Mouse (Mus musculus): Measurements from ENCODE around the gene Ostf1. TPM values are rescaled to one million over a fixed set of nuclear protein-coding genes. Genes with fewer than 3 reads are reported as not detected.

The Ostf1 gene
- total RNA-seq, 4 experiments from 2014 or later: 100 to 119 (median 114) TPM

DNA sequence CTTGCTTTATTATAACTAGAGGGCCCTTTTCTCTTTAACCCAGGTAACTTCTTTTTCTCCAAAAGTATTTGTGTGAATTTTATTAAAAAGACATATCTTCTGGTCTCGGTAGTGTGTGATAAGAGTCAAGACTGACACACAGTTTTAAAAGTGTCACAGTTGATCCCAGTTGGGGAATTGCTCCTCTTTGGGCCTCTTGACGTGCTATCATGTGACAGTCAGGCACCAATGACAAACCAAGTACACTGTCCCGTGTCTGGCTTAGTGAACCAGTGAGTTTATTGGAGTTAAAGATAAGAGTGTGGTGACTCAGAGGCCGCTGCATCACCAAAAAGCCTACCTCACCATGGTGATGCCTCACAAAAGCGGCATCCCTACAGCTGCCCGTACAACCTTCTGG lies 12.5 kb upstream of the Ostf1 start:
- DNase-seq: no peak

DNA sequence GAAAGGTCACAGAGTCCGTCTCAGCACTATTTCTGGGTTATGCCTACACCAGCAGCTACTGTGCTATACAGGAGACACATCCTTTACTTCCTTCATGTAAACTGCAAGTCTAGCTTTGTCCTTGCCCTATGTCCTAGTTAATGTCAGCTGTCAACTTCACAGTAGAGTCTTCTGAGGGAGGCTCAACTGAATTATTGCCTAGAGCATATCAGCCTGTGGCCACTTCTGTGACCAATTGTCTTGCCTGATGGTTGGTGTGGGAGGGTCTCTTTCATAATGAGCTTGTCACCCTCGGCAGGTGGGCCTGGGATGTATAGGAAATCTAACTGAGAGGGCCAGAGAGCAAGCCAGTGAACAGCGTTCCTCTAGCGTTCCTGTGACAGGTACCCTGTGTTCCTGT lies 11.8 kb upstream of the Ostf1 start:
- no peak for DNase-seq

- DNase-seq: no peak
These were observed 9.4 kb upstream of the Ostf1 start for GRCm38 (mm10) chr19:18641001-18641400.

DNA sequence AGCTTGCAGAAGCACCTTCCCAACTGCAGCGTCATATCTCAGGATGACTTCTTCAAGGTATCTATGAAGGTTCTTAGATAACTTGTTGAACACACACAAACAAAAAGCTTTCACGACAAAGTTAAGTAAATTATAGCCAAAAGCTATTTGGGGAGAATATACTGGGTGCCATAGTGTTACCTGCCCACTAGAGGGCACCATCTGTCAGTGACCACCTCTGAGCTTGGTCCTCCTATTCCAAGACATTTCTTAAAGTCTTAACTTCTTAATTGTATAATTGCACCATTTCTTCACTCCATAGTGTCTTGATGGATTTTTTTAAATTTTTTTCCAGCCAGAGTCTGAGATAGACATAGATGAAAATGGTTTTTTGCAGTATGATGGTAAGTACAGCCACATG lies 7.9 kb upstream of the Ostf1 start:
- no peak for DNase-seq

DNA sequence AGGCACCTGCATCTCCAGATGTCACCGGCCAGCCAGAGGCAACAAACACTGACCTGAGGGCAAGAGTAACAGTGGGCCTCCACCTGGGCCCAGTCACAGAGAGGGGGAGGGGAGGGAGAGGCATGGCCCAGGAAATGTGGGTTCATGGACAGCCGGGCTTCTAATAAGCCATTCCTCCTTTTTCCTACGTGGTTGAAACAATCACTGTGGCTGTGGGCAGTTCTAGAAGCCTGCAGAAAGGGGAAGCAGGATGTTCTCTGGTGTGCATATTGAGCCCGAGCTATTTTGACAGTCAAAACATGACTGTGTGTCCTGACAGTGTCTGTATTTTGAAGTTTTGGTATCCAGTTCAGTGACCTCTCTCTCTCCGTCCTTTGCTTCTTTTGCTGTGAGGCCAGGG lies 7.3 kb upstream of the Ostf1 start:
- DNase-seq: no peak

- no peak for DNase-seq
These were observed 6.3 kb upstream of the Ostf1 start for GRCm38 (mm10) chr19:18637954-18638353.

DNA sequence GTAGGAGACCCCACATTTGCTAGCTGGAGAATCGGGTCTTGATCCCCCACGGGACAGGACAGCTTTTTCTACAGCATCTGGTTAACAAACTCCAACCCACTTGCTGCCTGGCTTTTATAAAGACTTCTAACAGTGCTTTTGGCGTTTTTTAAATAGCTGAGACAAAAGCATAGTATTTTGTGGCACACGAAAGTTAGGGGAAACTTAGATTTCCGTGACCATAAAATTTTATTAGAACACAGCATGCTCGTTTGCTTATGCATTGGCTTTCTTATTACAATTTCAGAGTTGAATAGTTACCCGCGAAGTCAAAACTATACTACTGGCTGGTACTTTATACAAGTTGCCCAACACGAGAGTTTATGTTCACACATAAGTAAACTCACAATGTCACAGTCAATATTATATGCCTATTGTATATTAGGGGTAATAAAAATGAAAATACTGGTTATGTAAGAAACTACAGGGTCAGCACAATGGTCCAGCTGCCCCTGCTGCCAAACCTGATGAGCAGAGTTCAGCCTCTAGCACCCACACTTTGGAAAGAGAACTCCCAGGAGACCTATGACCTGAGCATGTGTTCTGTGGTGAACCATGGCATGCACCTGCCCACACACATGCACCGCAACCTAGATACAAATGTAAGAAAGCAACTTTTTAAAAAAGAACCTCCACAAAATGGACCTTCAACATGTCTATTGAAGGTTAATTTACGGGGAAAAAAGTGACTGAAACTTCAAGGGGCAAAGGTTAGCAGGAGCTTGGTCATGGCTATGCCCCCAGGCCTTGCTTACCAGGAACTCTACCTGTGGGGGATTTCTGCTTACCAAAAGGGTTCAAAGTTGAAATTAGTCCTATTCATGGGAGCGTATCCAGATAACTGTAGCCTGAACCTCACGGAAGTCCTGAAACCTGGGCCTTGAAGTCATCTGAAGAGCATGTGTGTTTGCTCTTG lies 885 bp upstream of the Ostf1 start:
- no peak for DNase-seq

DNA sequence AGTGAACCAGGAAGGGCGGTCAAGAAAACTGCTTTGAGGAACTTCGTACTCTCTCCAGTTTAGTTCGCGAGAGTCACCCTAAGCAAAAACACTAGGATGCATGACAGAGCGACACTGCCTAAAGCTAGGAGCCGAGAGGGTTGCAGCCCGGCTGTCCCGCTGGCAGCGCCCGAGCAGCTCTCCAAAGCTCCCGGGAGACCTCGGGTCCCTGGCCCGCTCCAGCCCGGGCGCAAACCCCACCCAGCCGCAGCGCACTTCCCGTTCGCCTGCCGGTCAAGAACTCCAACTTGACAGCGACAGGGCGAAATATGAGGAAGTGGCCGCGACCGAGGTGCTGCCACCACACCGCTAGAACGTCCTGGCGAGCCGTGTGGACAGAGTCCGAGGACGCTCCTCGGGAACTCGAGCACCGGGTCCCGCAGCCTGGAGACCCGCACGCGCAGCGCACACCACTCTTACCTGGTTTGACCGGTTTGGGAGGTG lies 421 bp downstream of the Ostf1 start:
- DNase-seq: peak; percentile 56

DNA sequence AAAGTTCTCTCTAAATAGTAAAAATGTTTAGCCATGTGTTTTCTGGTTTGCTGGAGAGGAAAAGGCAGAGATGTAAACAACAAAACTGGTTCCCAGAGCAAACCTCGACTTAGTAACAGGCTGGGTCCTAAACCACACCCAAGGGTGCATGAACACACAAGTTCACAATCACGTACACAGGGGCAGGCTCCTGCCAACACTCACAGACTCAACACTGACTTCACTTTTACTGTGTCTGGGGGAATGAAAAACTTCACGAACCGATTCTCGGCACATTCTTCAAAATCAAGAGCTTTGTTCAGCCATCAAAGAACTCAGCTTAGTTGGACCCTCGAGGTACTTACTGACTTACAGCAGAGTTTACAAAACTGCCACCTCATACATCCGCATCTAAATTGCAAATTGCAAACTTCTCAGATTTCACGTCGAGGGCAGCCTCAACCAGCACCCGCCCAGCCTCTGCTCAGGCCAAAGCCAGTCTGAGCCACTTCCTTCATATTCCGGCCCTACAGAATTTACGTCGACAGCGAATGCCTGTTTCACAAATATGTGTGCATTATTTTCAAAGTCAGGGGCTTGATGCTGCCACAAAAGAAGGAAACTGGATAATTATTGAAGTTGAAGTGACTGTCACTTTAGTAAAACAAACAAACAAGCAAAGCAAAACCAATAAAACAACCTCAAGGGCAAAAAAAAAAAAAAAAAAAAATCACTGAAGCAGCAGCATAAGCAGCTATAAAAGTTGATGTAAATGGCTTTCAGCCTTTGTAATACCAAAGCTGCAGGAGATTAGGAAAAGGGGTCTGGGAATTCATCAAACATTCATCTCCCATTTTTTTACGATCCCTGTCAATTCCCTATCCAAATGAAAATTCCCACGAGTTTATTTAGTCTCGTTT lies 1.2 kb downstream of the Ostf1 start:
- DNase-seq: no peak

DNA sequence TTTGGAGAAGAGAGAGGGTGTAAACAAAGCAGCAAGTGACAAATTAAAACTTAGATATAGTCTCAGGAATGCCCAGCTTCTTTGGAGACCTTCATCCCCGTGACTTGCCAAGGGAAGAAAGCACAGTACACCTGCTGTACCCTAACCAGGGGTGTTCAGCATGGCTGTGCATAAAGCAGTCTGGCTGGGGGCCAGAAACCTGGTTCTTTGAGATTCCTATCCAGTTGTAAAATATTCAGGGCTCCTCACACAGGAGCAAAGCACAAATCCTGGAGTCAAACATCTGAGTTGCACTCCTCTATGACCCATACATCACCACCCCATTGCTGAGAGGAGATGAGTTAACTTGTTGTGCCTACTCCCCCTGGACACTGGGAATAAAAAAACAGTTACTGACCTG lies 2.0 kb downstream of the Ostf1 start:
- no peak for DNase-seq

- DNase-seq: no peak
These were observed 7.7 kb downstream of the Ostf1 start for GRCm38 (mm10) chr19:18623894-18624293.

- DNase-seq: no peak
These were observed 11.9 kb downstream of the Ostf1 start for GRCm38 (mm10) chr19:18619691-18620090.

DNA sequence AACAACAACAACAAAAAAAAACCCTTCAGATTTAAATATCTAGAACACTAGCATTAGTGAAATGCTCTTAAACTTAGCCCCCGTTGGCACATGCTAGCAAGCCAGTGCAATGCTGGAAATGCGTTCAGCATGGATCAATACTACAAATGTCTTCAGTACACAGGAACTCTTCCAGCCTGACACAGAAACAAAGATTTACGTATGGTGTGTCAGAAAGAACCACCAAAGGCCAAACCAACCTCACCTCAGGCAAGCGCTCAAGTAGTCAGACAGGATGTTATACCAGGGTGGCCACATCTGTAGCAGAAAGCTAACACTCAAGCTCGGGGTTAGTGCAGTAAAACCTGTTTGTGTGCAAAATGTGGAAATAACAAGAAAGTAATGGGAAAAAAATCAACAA lies 12.6 kb downstream of the Ostf1 start:
- DNase-seq: no peak

DNA sequence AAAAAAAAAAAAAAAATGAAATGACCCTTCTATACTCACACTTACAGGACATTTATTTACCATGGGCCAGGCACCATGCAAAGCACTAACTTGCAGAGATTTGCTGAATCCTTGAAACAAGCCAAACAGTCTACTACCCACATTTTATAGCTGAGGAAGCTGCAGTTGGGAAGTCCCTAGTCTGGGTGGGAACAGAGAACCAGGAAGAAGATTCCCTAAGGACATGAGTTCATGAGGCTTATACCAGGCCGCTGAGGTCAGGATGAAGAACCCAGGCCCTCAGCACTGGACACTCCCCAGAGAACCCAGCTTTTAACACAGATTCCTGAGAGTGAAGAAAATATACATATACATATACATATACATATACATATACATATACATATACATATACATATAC lies 14.1 kb downstream of the Ostf1 start:
- no peak for DNase-seq

DNA sequence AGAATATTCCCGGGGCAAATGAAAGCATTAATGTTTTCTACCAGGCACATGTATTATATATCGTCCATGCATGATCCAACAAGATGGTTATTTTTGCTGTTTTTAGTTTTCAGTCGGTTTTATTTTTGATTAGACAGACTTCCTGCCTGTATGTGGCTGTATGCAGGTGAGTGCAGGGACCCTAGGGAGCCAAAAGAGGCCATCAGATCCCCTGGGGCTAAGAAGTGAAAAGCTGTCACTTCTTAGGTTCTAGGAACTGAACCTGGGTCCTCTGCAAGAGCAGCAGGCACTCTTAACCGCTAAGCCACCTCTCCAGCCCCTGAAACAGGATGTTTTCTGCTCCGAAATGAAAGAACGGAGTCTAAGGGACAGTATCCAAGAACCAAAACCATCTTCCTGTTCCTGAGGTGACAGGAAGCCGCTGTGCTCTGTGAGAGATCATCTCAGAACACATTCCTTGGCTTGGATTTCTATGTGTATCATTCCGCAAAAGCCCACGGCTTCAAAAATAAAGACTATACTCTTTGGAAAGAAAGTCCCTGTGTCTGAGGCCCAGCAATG lies 15.9 kb downstream of the Ostf1 start:
- DNase-seq: no peak

DNA sequence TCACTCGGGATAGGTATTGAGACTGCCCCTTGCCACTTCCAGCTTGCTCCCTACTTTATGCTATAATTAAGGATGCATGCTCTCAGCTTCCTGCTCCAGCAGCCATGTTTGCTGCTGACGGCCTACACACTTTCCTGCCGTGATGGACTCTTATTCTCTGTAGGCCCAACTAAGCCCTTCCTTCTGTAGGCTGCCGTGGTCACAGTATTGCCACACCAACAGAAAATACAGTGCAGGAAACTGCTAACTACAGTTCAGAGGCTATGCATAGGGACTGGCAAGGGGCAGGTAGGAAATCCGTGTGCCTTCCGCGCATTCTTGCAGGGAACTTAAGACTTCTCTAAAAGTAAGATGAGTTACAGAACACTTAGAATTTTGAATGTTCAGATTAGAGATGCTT lies 17.3 kb downstream of the Ostf1 start:
- no peak for DNase-seq

DNA sequence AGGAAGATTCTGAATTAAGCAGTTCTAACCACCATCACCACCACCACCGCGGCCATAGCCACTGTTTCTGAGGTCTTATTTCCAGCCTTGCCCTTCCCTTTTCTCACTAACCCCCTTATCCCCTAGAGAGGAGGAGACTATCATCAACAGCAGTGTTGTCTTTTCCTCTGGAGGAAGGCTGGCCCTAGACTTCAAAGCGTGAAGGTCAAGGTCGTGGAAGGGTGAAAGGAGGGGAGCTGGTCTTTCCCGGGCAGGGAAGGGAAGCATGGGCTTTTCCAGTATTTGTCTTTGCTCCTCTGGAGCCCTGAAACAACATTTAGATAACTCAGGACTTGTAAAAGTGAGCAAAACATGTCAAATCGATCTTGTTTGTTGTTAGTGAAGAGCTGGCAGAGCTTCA lies 22.6 kb downstream of the Ostf1 start:
- peak; percentile 57 for DNase-seq

GRCm38 (mm10) chr19:18607907-18608306 lies 23.7 kb downstream of the Ostf1 start:
- no peak for DNase-seq

- DNase-seq: peak; percentile 58
These were observed 28.6 kb downstream of the Ostf1 start for GRCm38 (mm10) chr19:18603011-18603410.

GRCm38 (mm10) chr19:18600611-18601010 lies 31.0 kb downstream of the Ostf1 start:
- DNase-seq: no peak

- DNase-seq: no peak
These were observed 32.0 kb downstream of the Ostf1 start for GRCm38 (mm10) chr19:18599650-18600049.

- peak; percentile 58 for DNase-seq
These were observed 32.6 kb downstream of the Ostf1 start for GRCm38 (mm10) chr19:18599051-18599450.
